Mouse (Mus musculus) liver, embryonic 14.5 days (tissue): ENCODE measurements at regions not wholly inside any gene's neighbourhood (a gene's known extent, or its start where the extent isn't known, plus 50 kb on each side); places are given as distances from the start of the nearest gene placed in this dataset.

Experiments
- ATAC-seq: fragments of 200-750 bp; cut with Nextera tagmentation; 2 replicates; pipeline ENCODE4 v1.8.0; 2017; ENCODE audit warnings: moderate number of reproducible peaks, mild to moderate bottlenecking, moderate library complexity; ENCODE audit not compliant: insufficient read depth
- DNase-seq, 3 experiments: peaks; one replicate each; pipeline ENCODE4 v3.0.0-alpha.2; 2012 to 2013; ENCODE audit warnings: low read depth in 3 of 3, low spot score in 3 of 3
- H3K27ac ChIP-seq: fragments of 300-500 bp; sonication (generic); 2 replicates; pipeline ENCODE4 v1.5.1; 2014; ENCODE audit warnings: moderate library complexity, mild to moderate bottlenecking, control low read depth, inconsistent platforms
- H3K27me3 ChIP-seq: fragments of 300-500 bp; sonication (generic); 2 replicates; pipeline ENCODE4 v1.6.1; 2014; ENCODE audit warnings: mild to moderate bottlenecking, low read length, moderate library complexity; ENCODE audit not compliant: control insufficient read depth, insufficient read depth
- H3K36me3 ChIP-seq: fragments of 300-500 bp; sonication (generic); replicated peaks from 2 replicates; pipeline ENCODE4 v1.6.1; 2014; ENCODE audit warnings: low read depth; ENCODE audit not compliant: control insufficient read depth, insufficient read depth
- H3K4me1 ChIP-seq, 2 experiments: fragments of 200-500 bp in 1 of 2; fragments of 300-500 bp in 1 of 2; sonication (generic) in 1 of 2; replicated peaks; 2 replicates each; pipeline ENCODE4 v1.6.1; 2012 to 2014; ENCODE audit warnings: antibody characterized with exemption in 1 of 2, inconsistent platforms in 1 of 2, low read length in 1 of 2; ENCODE audit not compliant: control insufficient read depth in 2 of 2, insufficient read depth in 2 of 2
- H3K4me2 ChIP-seq: fragments of 300-500 bp; sonication (generic); 2 replicates; pipeline ENCODE4 v1.6.1; 2014; ENCODE audit warnings: low read depth, mild to moderate bottlenecking, control low read depth, moderate library complexity
- H3K4me3 ChIP-seq, 2 experiments: fragments of 200-500 bp in 1 of 2; fragments of 300-500 bp in 1 of 2; sonication (generic) in 1 of 2; 2 replicates each; pipeline ENCODE4 v1.5.1; 2012 to 2014; ENCODE audit warnings: low read depth in 2 of 2, low read length in 2 of 2, mild to moderate bottlenecking in 2 of 2, control low read depth in 1 of 2, inconsistent platforms in 1 of 2, moderate library complexity in 1 of 2; ENCODE audit not compliant: insufficient read depth in 1 of 2
- H3K9ac ChIP-seq: fragments of 300-500 bp; sonication (generic); replicated peaks from 2 replicates; pipeline ENCODE4 v1.6.1; 2014; ENCODE audit warnings: mild to moderate bottlenecking, control low read depth, moderate library complexity
- H3K9me3 ChIP-seq: fragments of 300-500 bp; sonication (generic); 2 replicates; pipeline ENCODE4 v1.6.1; 2016; ENCODE audit warnings: low read length, mixed read lengths; ENCODE audit not compliant: control insufficient read depth
- CTCF ChIP-seq: IDR thresholded peaks from 2 replicates; pipeline ENCODE4 v1.5.1; 2016; ENCODE audit warnings: antibody characterized with exemption, low read depth, control low read depth
- EP300 ChIP-seq: IDR thresholded peaks from 2 replicates; pipeline ENCODE4 v1.6.1; 2016; ENCODE audit warnings: antibody characterized with exemption, low read depth
- WGBS: fragments of 180-500 bp; shearing (Covaris S2); extraction: QIAGEN DNeasy Blood & Tissue Kit; methylation state at CpG from one replicate; pipeline ENCODE4 v1.1.7; 2014; ENCODE audit not compliant: insufficient replicate concordance; 5-methylcytosine and 5-hydroxymethylcytosine counted together

DNA sequence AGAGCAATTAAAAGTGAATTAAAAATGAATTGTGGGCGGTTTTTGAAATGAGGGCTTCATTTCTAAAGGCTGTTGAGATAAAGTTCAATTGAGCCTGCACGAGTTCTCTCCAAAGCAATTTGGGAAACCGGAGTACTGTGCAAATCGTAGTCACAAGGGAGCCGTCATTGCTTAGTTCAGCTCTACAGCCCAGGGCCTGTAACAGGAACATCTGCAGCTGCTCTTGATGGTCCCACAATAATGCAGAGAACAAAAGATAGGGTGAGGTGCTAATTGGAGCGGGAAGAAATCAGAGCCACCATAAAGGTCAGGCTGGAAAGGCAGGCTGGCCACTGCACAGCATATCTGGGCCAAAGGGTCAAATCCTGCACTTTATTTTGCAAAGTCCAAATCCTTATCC, 242.7 kb downstream of the Diras2 start:
- H3K27me3 ChIP-seq = no peaks in the 10 kb centered on the region
- no peak overlapping the region for H3K27ac ChIP-seq
- H3K4me3 ChIP-seq = no peak overlapping the region
- ATAC-seq (no peak), DNase-seq (no peak)
- H3K4me1 ChIP-seq = no peaks in the 10 kb centered on the region; a peak in 1 of 4 replicates
- H3K9ac ChIP-seq = no peak overlapping the region
- H3K4me2 ChIP-seq = no peak overlapping the region
- WGBS = 59% methylated on average over 6 of the region's 6 CpGs
- no peaks in the 10 kb centered on the region for H3K9me3 ChIP-seq
- TF ChIP-seq CTCF (no peak), EP300 (no peak)
- H3K36me3 ChIP-seq = no peaks in the 10 kb centered on the region

DNA sequence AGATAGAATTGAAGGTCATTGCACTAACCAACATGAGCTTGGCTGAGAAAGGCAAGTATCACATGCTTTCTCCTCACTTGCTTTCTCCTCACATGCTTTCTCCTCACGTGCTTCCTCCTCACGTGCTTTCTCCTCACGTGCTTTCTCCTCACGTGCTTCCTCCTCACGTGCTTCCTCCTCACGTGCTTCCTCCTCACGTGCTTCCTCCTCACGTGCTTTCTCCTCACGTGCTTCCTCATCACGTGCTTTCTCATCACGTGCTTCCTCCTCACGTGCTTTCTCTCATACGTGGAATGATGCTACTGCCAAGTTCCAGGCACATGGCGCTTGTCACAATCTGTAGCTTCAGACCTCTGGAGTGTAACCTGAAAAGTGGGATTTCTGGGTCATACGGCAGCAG, 235.2 kb downstream of the Diras2 start:
- TF ChIP-seq CTCF (no peak), EP300 (no peak)
- 59% methylated on average over 15 of the region's 15 CpGs for WGBS
- no peak overlapping the region for H3K4me2 ChIP-seq

DNA sequence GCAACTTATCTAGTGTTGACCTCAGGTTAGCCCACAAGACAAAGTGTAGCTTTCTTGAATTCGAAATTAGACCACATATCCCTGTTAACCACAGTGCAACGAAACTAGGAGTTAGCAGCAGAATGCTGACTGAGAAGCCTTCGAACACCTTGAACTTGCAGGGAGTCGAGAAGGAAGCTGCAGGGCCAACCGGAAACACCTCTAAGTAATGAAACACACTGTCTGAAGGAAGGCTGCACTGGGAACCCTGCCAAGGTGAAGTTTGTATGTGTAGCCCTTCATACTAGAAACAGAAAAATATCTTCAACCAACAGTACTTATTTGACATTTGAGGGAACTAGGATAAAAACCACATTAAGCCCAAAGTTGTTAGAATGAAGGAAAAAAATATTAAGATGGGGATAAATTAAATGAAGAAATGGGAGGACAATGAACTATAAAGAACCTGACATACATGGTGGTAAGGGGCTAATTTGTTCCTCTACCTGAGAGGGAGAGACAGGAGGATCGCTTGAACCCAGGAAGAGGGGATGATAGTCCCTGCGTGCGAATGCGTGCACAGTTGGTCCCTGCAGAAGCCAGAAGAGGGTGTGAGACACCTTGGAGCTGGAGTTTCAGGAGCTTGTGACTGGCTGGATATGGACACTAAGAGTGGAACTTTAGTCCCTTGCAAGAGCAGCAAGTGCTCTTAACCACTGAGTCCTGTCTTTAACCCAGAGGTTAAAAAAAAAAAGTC, 234.4 kb downstream of the Diras2 start:
- Histone ChIP-seq H3K9me3 (no peaks in the 10 kb centered on the region), H3K9ac (no peak overlapping the region), H3K36me3 (no peaks in the 10 kb centered on the region), H3K4me1 (no peaks in the 10 kb centered on the region), H3K4me2 (no peak overlapping the region), H3K27ac (no peak overlapping the region), H3K27me3 (no peaks in the 10 kb centered on the region), H3K4me3 (no peak overlapping the region)
- TF ChIP-seq CTCF = no peak
- no peak for TF ChIP-seq EP300
- WGBS = 64% methylated on average over 9 of the region's 9 CpGs
- no peak for DNase-seq
- no peak for ATAC-seq

More for the DNA sequence above, 235.2 kb downstream of the Diras2 start:
- H3K27ac ChIP-seq = no peak overlapping the region
- DNase-seq (no peak), ATAC-seq (no peak)
- H3K9ac ChIP-seq = no peak overlapping the region
- H3K4me1 ChIP-seq = no peaks in the 10 kb centered on the region
- no peaks in the 10 kb centered on the region for H3K9me3 ChIP-seq
- H3K27me3 ChIP-seq = no peaks in the 10 kb centered on the region
- no peak overlapping the region for H3K4me3 ChIP-seq
- H3K36me3 ChIP-seq = no peaks in the 10 kb centered on the region

DNA sequence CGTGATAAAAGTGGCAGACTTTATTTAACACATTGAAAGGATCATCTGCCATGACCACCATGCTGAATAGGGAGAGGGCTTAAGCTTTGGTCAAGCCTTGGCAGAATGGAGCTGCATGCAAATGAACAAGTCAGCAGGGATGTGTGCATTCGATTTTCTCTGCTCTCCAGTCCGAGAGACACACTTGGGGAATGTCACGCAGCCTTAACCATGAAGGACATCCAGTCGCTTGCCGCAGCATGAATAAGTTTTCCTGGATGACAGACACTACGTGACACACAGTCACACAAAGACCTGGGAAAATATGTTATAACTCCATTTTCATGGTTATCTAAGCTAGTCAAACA, 233.8 kb downstream of the Diras2 start:
- H3K9ac ChIP-seq = no peak overlapping the region
- no peaks in the 10 kb centered on the region for H3K4me1 ChIP-seq
- no peaks in the 10 kb centered on the region for H3K9me3 ChIP-seq
- no peak overlapping the region for H3K4me3 ChIP-seq
- H3K36me3 ChIP-seq = no peaks in the 10 kb centered on the region
- H3K27ac ChIP-seq = no peak overlapping the region
- no peaks in the 10 kb centered on the region for H3K27me3 ChIP-seq
- DNase-seq = no peak
- WGBS = 72% methylated on average over 7 of the region's 7 CpGs
- ATAC-seq = no peak
- no peak for TF ChIP-seq EP300
- TF ChIP-seq CTCF = no peak
- no peak overlapping the region for H3K4me2 ChIP-seq

- H3K27ac ChIP-seq = no peak overlapping the region
- no peaks in the 10 kb centered on the region for H3K9me3 ChIP-seq
- no peaks in the 10 kb centered on the region for H3K4me1 ChIP-seq
- no peak overlapping the region for H3K4me2 ChIP-seq
- no peaks in the 10 kb centered on the region for H3K36me3 ChIP-seq
- H3K9ac ChIP-seq = no peak overlapping the region
- no peak overlapping the region for H3K4me3 ChIP-seq
- WGBS = 55% methylated on average over 5 of the region's 5 CpGs
- no peaks in the 10 kb centered on the region for H3K27me3 ChIP-seq
- DNase-seq (no peak), ATAC-seq (no peak)
- TF ChIP-seq EP300 = no peak
- TF ChIP-seq CTCF = no peak
These were observed 232.7 kb downstream of the Diras2 start for GRCm38 (mm10) chr13:52298362-52298761.
